Mouse (Mus musculus) gastrocnemius, adult 18-20 months (tissue): ENCODE measurements around the gene Plvap. TPM values are rescaled to one million over a fixed set of nuclear protein-coding genes. Genes with fewer than 3 reads are reported as not detected.

ENCODE experiments used
- DNase-seq: peaks from one replicate; pipeline ENCODE4 v3.0.0; 2021; ENCODE audit warnings: low spot score
- total RNA-seq, 2 experiments: library from RNA; stranded (reverse); gene quantifications; 2 replicates each; pipeline ENCODE4 v1.2.3; 2021

Plvap gene
- total RNA-seq, 2 experiments from 2014 or later = 11.1 to 12.0 TPM

GRCm38 (mm10) chr8:71488454-71488853, 23.1 kb downstream of the Plvap start:
- peak; percentile 95 for DNase-seq

- DNase-seq = peak; percentile 87
Measured at GRCm38 (mm10) chr8:71487691-71488445, 23.7 kb downstream of the Plvap start, which contains the start of gene Gtpbp3. TSS of gene Gtpbp3 (plus strand) at chr8:71488103.

- no peak for DNase-seq
Measured at GRCm38 (mm10) chr8:71486136-71486529, 25.4 kb downstream of the Plvap start.

- peak; percentile 88 for DNase-seq
Measured at GRCm38 (mm10) chr8:71485142-71486135, 26.1 kb downstream of the Plvap start, which contains the start of gene Ano8. TSS of gene Ano8 (minus strand) at chr8:71485963.

- no peak for DNase-seq
Measured at GRCm38 (mm10) chr8:71484736-71485135, 26.8 kb downstream of the Plvap start.

- DNase-seq = no peak
Measured at GRCm38 (mm10) chr8:71483932-71484331, 27.6 kb downstream of the Plvap start.

- DNase-seq = no peak
Measured at GRCm38 (mm10) chr8:71478943-71479342, 32.6 kb downstream of the Plvap start.

- no peak for DNase-seq
Measured at GRCm38 (mm10) chr8:71477196-71477845, 34.2 kb downstream of the Plvap start.

GRCm38 (mm10) chr8:71476099-71476940, 35.2 kb downstream of the Plvap start:
- DNase-seq = peak; percentile 72

GRCm38 (mm10) chr8:71475702-71476075, 35.9 kb downstream of the Plvap start:
- no peak for DNase-seq

- no peak for DNase-seq
Measured at GRCm38 (mm10) chr8:71474785-71475701, 36.5 kb downstream of the Plvap start.

GRCm38 (mm10) chr8:71474344-71474743, 37.2 kb downstream of the Plvap start:
- no peak for DNase-seq

GRCm38 (mm10) chr8:71472601-71473386, 38.8 kb downstream of the Plvap start:
- no peak for DNase-seq

- DNase-seq = no peak
Measured at GRCm38 (mm10) chr8:71471861-71472260, 39.7 kb downstream of the Plvap start.

- DNase-seq = no peak
Measured at GRCm38 (mm10) chr8:71470913-71471255, 40.7 kb downstream of the Plvap start.

- no peak for DNase-seq
Measured at GRCm38 (mm10) chr8:71470146-71470912, 41.2 kb downstream of the Plvap start.

GRCm38 (mm10) chr8:71469411-71469810, 42.1 kb downstream of the Plvap start:
- DNase-seq = peak; percentile 51

GRCm38 (mm10) chr8:71468916-71469315, 42.6 kb downstream of the Plvap start, which contains the start of gene Dda1:
TSS of gene Dda1 (plus strand) at chr8:71469199.
- peak; percentile 98 for DNase-seq
